Mouse (Mus musculus): Measurements from ENCODE around the gene Ppp2r5e. TPM values are rescaled to one million over a fixed set of nuclear protein-coding genes. Genes with fewer than 3 reads are reported as not detected.

Gene Ppp2r5e
- polyA plus RNA-seq, 1 experiment from 2014 or later = 9.9 TPM

DNA sequence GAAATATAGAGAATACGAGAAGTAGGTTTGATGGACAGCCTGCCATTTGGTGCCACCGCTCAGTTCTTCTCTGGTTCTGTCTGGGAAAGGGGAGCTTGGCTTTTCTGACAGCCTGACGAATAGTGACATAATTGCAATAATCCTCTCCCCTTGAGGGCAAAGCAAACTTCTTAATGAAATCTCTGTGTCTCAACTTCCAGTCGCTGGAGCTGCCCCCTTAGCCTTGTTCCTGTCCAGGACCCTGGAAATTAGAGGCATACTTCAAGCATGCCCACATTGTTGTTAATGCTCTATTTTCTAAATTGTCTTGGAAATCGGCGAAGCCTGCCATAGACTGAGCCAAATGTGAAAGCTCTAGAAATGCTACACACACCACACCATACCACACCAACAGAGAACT lies 167.3 kb downstream of the Ppp2r5e start:
- ATAC-seq (ENCODE audit: low read depth) = no peak
- H3K4me3 ChIP-seq (ENCODE audit: low read length) = no peak overlapping the region
- H3K4me1 ChIP-seq (replicated peaks; ENCODE audit: control insufficient read depth, insufficient read depth, low read length) = no peaks in the 10 kb centered on the region
- no peak overlapping the region for H3K27ac ChIP-seq (ENCODE audit: low read length)
- no peaks in the 10 kb centered on the region for H3K27me3 ChIP-seq (ENCODE audit: control insufficient read depth, insufficient read depth, low read depth, low read length)
- no peaks in the 10 kb centered on the region for H3K9me3 ChIP-seq (ENCODE audit: control insufficient read depth, low read length)
- no peak overlapping the region for H3K4me2 ChIP-seq (ENCODE audit: low read depth, low read length)
- H3K36me3 ChIP-seq (ENCODE audit: control insufficient read depth, insufficient read depth, low read length) = no peaks in the 10 kb centered on the region
- H3K9ac ChIP-seq (ENCODE audit: low read length) = no peak overlapping the region
- 86% methylated on average over 6 of the region's 6 CpGs for WGBS

DNA sequence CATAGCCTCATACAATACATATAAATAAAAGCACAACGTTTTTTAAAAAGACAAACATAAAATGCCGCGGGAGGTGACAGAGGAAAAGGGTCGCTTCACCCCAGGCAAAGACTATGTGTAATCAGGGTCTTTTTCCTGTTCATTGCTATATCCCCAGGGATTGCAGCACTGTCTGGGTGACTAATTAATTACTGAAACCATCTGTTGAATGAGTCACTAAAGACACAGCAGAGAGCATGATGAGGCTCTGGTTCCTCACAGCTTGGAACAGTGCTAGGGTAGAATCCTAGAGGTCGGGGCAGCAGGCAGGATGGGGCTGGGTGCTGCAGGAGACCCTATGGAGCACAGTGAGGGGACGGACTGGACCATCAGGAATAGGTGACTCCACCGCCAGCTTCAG lies 170.2 kb downstream of the Ppp2r5e start:
- no peak overlapping the region for H3K4me2 ChIP-seq (ENCODE audit: low read depth, low read length)
- no peak overlapping the region for H3K27ac ChIP-seq (ENCODE audit: low read length)
- H3K36me3 ChIP-seq (ENCODE audit: control insufficient read depth, insufficient read depth, low read length) = no peaks in the 10 kb centered on the region
- H3K9ac ChIP-seq (ENCODE audit: low read length) = no peak overlapping the region
- no peak overlapping the region for H3K4me3 ChIP-seq (ENCODE audit: low read length)
- H3K9me3 ChIP-seq (ENCODE audit: control insufficient read depth, low read length) = no peaks in the 10 kb centered on the region
- H3K4me1 ChIP-seq (replicated peaks; ENCODE audit: control insufficient read depth, insufficient read depth, low read length) = no peaks in the 10 kb centered on the region
- 81% methylated on average over 7 of the region's 7 CpGs for WGBS
- H3K27me3 ChIP-seq (ENCODE audit: control insufficient read depth, insufficient read depth, low read depth, low read length) = no peaks in the 10 kb centered on the region
- no peak for ATAC-seq (ENCODE audit: low read depth)

DNA sequence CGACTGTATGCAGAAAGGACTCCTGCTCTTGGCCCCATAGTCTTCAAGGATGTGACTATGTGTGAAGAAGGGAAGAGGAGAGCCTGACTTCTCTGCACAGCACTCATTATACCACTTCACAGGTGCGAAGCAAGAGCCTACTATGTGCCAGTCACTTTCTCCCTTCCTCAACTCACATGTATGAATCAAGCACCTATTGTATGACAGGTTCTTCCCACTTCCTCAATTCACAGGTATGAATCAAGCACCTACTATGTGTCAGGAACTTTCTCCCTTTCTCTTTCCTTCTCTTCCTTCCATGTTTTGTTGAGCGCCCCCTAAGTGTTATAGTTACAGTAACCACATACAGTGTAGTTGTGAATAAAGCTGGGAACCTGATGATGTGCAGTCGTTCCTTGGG lies 171.2 kb downstream of the Ppp2r5e start:
- 88% methylated on average over 4 of the region's 4 CpGs for WGBS
- Histone ChIP-seq H3K9ac (ENCODE audit: low read length) (no peak overlapping the region), H3K4me2 (ENCODE audit: low read depth, low read length) (no peak overlapping the region), H3K4me1 (replicated peaks; ENCODE audit: control insufficient read depth, insufficient read depth, low read length) (no peaks in the 10 kb centered on the region), H3K27me3 (ENCODE audit: control insufficient read depth, insufficient read depth, low read depth, low read length) (no peaks in the 10 kb centered on the region), H3K27ac (ENCODE audit: low read length) (no peak overlapping the region), H3K4me3 (ENCODE audit: low read length) (no peak overlapping the region), H3K36me3 (ENCODE audit: control insufficient read depth, insufficient read depth, low read length) (no peaks in the 10 kb centered on the region), H3K9me3 (ENCODE audit: control insufficient read depth, low read length) (no peaks in the 10 kb centered on the region)
- no peak for ATAC-seq (ENCODE audit: low read depth)

DNA sequence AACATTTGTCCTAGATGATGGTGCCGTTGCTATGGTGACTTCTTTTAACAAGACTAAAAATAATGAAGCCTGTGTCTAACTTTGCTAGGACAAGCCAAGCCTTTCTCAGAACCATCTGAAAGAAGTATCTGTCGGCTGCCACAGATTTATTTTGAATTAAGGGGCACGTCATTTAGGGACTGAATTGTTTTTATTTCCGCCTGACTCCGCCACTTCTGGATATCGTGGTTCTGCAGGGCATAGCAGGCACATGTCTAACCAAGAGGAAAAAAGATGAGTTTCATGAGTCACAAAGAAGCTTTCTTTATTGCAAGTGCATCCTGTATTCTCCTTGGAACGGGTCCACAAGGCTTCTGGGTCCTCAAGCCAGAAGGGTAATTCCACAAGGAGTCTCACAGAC lies 171.7 kb downstream of the Ppp2r5e start:
- H3K4me1 ChIP-seq (replicated peaks; ENCODE audit: control insufficient read depth, insufficient read depth, low read length) = no peaks in the 10 kb centered on the region
- no peaks in the 10 kb centered on the region for H3K36me3 ChIP-seq (ENCODE audit: control insufficient read depth, insufficient read depth, low read length)
- ATAC-seq (ENCODE audit: low read depth) = no peak
- no peak overlapping the region for H3K27ac ChIP-seq (ENCODE audit: low read length)
- H3K9ac ChIP-seq (ENCODE audit: low read length) = no peak overlapping the region
- H3K4me3 ChIP-seq (ENCODE audit: low read length) = no peak overlapping the region
- WGBS = 54% methylated on average over 7 of the region's 7 CpGs
- no peaks in the 10 kb centered on the region for H3K9me3 ChIP-seq (ENCODE audit: control insufficient read depth, low read length)
- no peaks in the 10 kb centered on the region for H3K27me3 ChIP-seq (ENCODE audit: control insufficient read depth, insufficient read depth, low read depth, low read length)
- H3K4me2 ChIP-seq (ENCODE audit: low read depth, low read length) = no peak overlapping the region

- WGBS = 86% methylated on average over 4 of the region's 4 CpGs
- H3K9me3 ChIP-seq (ENCODE audit: control insufficient read depth, low read length) = no peaks in the 10 kb centered on the region
- H3K4me3 ChIP-seq (ENCODE audit: low read length) = no peak within 1 kb of the TSS
- no peak for ATAC-seq (ENCODE audit: low read depth)
- no peaks in the 10 kb centered on the region for H3K4me1 ChIP-seq (replicated peaks; ENCODE audit: control insufficient read depth, insufficient read depth, low read length)
- H3K27ac ChIP-seq (ENCODE audit: low read length) = no peak within 1 kb of the TSS
- no peaks in the 10 kb centered on the region for H3K27me3 ChIP-seq (ENCODE audit: control insufficient read depth, insufficient read depth, low read depth, low read length)
- no peak within 1 kb of the TSS for H3K4me2 ChIP-seq (ENCODE audit: low read depth, low read length)
- no peak within 1 kb of the TSS for H3K9ac ChIP-seq (ENCODE audit: low read length)
- no peaks in the 10 kb centered on the region for H3K36me3 ChIP-seq (ENCODE audit: control insufficient read depth, insufficient read depth, low read length)
Observed at GRCm38 (mm10) chr12:75416681-75417080, 179.4 kb downstream of the Ppp2r5e start, which contains the start of gene Gphb5. Gphb5 (minus strand) TSS chr12:75416781.

DNA sequence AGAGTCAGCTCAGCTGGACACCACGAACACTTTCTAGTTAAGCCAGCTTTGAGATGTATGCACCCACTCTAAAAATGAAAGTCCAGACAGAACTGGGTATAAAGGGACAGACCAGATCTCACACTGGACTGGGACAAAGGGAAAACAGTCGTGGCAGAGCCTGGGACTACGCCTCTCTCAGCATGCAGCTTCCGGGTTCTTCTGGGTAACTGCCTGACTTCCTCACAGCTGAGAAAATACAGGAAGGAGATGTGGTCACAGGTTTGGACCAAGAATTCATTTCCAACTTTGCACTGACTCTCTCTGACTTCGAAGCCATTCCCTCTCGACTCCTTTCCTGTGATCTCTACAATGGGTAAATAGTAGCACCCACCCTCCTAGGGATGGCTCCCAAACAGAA lies 181.1 kb downstream of the Ppp2r5e start:
- WGBS = 74% methylated on average over 6 of the region's 6 CpGs
- Histone ChIP-seq H3K9me3 (ENCODE audit: control insufficient read depth, low read length) (no peaks in the 10 kb centered on the region), H3K27me3 (ENCODE audit: control insufficient read depth, insufficient read depth, low read depth, low read length) (no peaks in the 10 kb centered on the region), H3K4me2 (ENCODE audit: low read depth, low read length) (no peak overlapping the region), H3K4me3 (ENCODE audit: low read length) (no peak overlapping the region), H3K27ac (ENCODE audit: low read length) (no peak overlapping the region), H3K36me3 (ENCODE audit: control insufficient read depth, insufficient read depth, low read length) (no peaks in the 10 kb centered on the region), H3K4me1 (replicated peaks; ENCODE audit: control insufficient read depth, insufficient read depth, low read length) (no peaks in the 10 kb centered on the region), H3K9ac (ENCODE audit: low read length) (no peak overlapping the region)
- ATAC-seq (ENCODE audit: low read depth) = no peak

DNA sequence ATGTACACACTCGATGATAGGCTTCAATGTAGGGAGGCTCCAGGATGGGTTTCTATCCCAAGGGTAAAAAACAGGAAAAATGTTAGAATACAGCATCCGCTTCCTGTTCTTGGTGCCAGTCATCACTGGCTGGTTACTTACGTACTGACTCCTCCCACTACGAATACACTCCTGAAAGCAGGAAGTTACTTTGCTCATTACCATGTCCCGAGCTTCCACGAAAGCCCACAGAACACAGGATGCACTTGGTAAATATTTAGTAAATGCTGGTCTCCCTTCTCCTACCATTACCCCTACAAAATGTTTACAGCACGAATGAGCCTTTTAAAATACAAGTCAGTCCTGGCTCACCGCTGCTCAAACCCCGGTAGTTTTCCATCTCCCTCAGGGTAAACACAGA lies 183.1 kb downstream of the Ppp2r5e start:
- H3K4me1 ChIP-seq (replicated peaks; ENCODE audit: control insufficient read depth, insufficient read depth, low read length) = no peaks in the 10 kb centered on the region
- peak overlapping the region; percentile 36; the same call in 1 of the 2 replicates for H3K27ac ChIP-seq (ENCODE audit: low read length)
- peak overlapping the region; percentile 13; the same call in 1 of the 2 replicates for H3K4me3 ChIP-seq (ENCODE audit: low read length)
- no peaks in the 10 kb centered on the region for H3K9me3 ChIP-seq (ENCODE audit: control insufficient read depth, low read length)
- WGBS = 50% methylated on average over 9 of the region's 9 CpGs
- H3K9ac ChIP-seq (ENCODE audit: low read length) = 0 out of 2 replicates have a peak overlapping the region, but pooled peaks have one; percentile 15
- peak overlapping the region; percentile 36; the same call in 1 of the 2 replicates for H3K4me2 ChIP-seq (ENCODE audit: low read depth, low read length)
- ATAC-seq (ENCODE audit: low read depth) = peak; percentile 34; the same call in 1 of the 2 replicates
- H3K27me3 ChIP-seq (ENCODE audit: control insufficient read depth, insufficient read depth, low read depth, low read length) = no peaks in the 10 kb centered on the region
- no peaks in the 10 kb centered on the region for H3K36me3 ChIP-seq (ENCODE audit: control insufficient read depth, insufficient read depth, low read length)

Other genes with a start within 250 kb of the Ppp2r5e start
- 0.13 TPM in 1 of 2 replicates, not detected in the other for gene Gphb5, start 179.5 kb downstream of the Ppp2r5e start, polyA plus RNA-seq (2015; fragmentation: Nextera tagmentation; extraction: Ambion mirVana)
- 9.5 and 9.7 TPM in 2 replicates for gene Wdr89, start 73.3 kb upstream of the Ppp2r5e start, polyA plus RNA-seq (2015; fragmentation: Nextera tagmentation; extraction: Ambion mirVana)
- 13.4 and 15.0 TPM in 2 replicates for gene Sgpp1, start 139.5 kb upstream of the Ppp2r5e start, polyA plus RNA-seq (2015; fragmentation: Nextera tagmentation; extraction: Ambion mirVana)
- gene Syne2, start 221.9 kb upstream of the Ppp2r5e start, polyA plus RNA-seq (2015; fragmentation: Nextera tagmentation; extraction: Ambion mirVana) = 50.8 and 59.5 TPM in 2 replicates

All from lung, embryonic 16.5 days (tissue).